Mouse (Mus musculus) heart, postnatal 0 days (tissue): ENCODE data around the gene Sec23b. TPM values are rescaled to one million over a fixed set of nuclear protein-coding genes. Genes with fewer than 3 reads are reported as not detected.

Source experiments
- ATAC-seq: fragments of 200-750 bp; cut with Nextera tagmentation; 2 replicates; pipeline ENCODE4 v1.8.0; 2017; ENCODE audit warnings: low read depth, moderate number of reproducible peaks, moderate library complexity; ENCODE audit not compliant: insufficient read depth
- DNase-seq: peaks from one replicate; pipeline ENCODE4 v3.0.0-alpha.2; 2016; ENCODE audit warnings: low spot score
- H3K27ac ChIP-seq: fragments of 300-500 bp; sonication (generic); 2 replicates; pipeline ENCODE4 v1.5.1; 2014; ENCODE audit warnings: low read depth, mild to moderate bottlenecking
- H3K27me3 ChIP-seq: fragments of 300-500 bp; sonication (generic); 2 replicates; pipeline ENCODE4 v1.6.1; 2014; ENCODE audit warnings: low read length, mixed read lengths; ENCODE audit not compliant: control insufficient read depth, insufficient read depth
- H3K36me3 ChIP-seq: fragments of 300-500 bp; sonication (generic); replicated peaks from 2 replicates; pipeline ENCODE4 v1.6.1; 2014; ENCODE audit warnings: low read length, mixed read lengths; ENCODE audit not compliant: control insufficient read depth, insufficient read depth
- H3K4me1 ChIP-seq: fragments of 300-500 bp; sonication (generic); 2 replicates; pipeline ENCODE4 v1.6.1; 2014; ENCODE audit warnings: antibody characterized with exemption; ENCODE audit not compliant: control insufficient read depth, insufficient read depth
- H3K4me2 ChIP-seq: fragments of 300-500 bp; sonication (generic); 2 replicates; pipeline ENCODE4 v1.6.1; 2014; ENCODE audit warnings: low read depth, mild to moderate bottlenecking, low read length, moderate library complexity
- H3K4me3 ChIP-seq: fragments of 300-500 bp; sonication (generic); 2 replicates; pipeline ENCODE4 v1.5.1; 2014; ENCODE audit warnings: low read depth, low read length
- H3K9ac ChIP-seq: fragments of 300-500 bp; sonication (generic); replicated peaks from 2 replicates; pipeline ENCODE4 v1.6.1; 2014; ENCODE audit warnings: low read depth, low read length, mixed read lengths
- H3K9me3 ChIP-seq: fragments of 300-500 bp; sonication (generic); replicated peaks from 2 replicates; pipeline ENCODE4 v1.6.1; 2016; ENCODE audit warnings: low read length; ENCODE audit not compliant: control insufficient read depth
- CTCF ChIP-seq: IDR thresholded peaks from 2 replicates; pipeline ENCODE4 v1.5.1; 2016; ENCODE audit warnings: antibody characterized with exemption, control low read depth, low read depth
- EP300 ChIP-seq: IDR thresholded peaks from 2 replicates; pipeline ENCODE4 v1.6.1; 2016; ENCODE audit warnings: antibody characterized with exemption, low read depth
- WGBS: fragments of 180-500 bp; shearing (Covaris S2); extraction: QIAGEN DNeasy Blood & Tissue Kit; methylation state at CpG from one replicate; pipeline ENCODE4 v1.1.7; 2014; 5-methylcytosine and 5-hydroxymethylcytosine counted together
- polyA plus RNA-seq: library from polyadenylated mRNA; unstranded; fragments of >200 nt; fragmentation: Nextera tagmentation; extraction: Ambion mirVana; gene quantifications from 2 replicates; pipeline ENCODE4 v1.2.1, GENCODE M21; 2015
- total RNA-seq: library from RNA; depleted of rRNA; stranded (reverse); fragments of >200 nt; gene quantifications from 2 replicates; pipeline ENCODE4 v1.2.3, GENCODE M21; 2014; ENCODE audit warnings: low replicate concordance

Sec23b gene
- total and polyA plus RNA-seq, 2 experiments from 2014 or later: 28.2 to 52.8 TPM

- Histone ChIP-seq H3K27ac (peak overlapping the region; percentile 94), H3K4me3 (peak overlapping the region; percentile 91), H3K9me3 (no peaks in the 10 kb centered on the region), H3K27me3 (0 out of 2 replicates have a peak, but pooled peaks cover 4% of the 10 kb centered on the region), H3K4me2 (peak overlapping the region; percentile 85), H3K36me3 (peaks cover 15% of the 10 kb centered on the region), H3K4me1 (peaks cover 12% of the 10 kb centered on the region), H3K9ac (peak overlapping the region; percentile 94)
- under 1% methylated on average over 25 of the region's 25 CpGs for WGBS
- ATAC-seq (peak; percentile 35; the same call in 1 of the 2 replicates), DNase-seq (no peak)
- TF ChIP-seq EP300: no peak
- TF ChIP-seq CTCF: no peak
These were observed 28.2 kb upstream of the Sec23b start for GRCm38 (mm10) chr2:144527821-144528174.

- 96% methylated on average over 7 of the region's 7 CpGs for WGBS
- peaks cover 87% of the 10 kb centered on the region for H3K36me3 ChIP-seq
- no peak for ATAC-seq
These were observed 18.9 kb upstream of the Sec23b start for GRCm38 (mm10) chr2:144537123-144537522.

GRCm38 (mm10) chr2:144541246-144541645, 14.8 kb upstream of the Sec23b start:
- TF ChIP-seq CTCF (no peak; the same call in 1 of the 2 replicates), EP300 (no peak)
- peaks cover 20% of the 10 kb centered on the region; the same call in 1 of the 2 replicates for H3K4me1 ChIP-seq
- no peak for ATAC-seq
- no peaks in the 10 kb centered on the region for H3K9me3 ChIP-seq
- H3K36me3 ChIP-seq: peaks cover 55% of the 10 kb centered on the region
- H3K4me3 ChIP-seq: no peak overlapping the region
- 88% methylated on average over 4 of the region's 4 CpGs for WGBS
- no peak overlapping the region for H3K27ac ChIP-seq
- H3K27me3 ChIP-seq: no peaks in the 10 kb centered on the region
- no peak overlapping the region for H3K9ac ChIP-seq
- H3K4me2 ChIP-seq: no peak overlapping the region
- no peak for DNase-seq

More at GRCm38 (mm10) chr2:144537123-144537522, 18.9 kb upstream of the Sec23b start:
- Histone ChIP-seq H3K27me3 (no peaks in the 10 kb centered on the region), H3K9ac (no peak overlapping the region), H3K4me3 (no peak overlapping the region), H3K27ac (no peak overlapping the region), H3K4me2 (no peak overlapping the region), H3K9me3 (no peaks in the 10 kb centered on the region), H3K4me1 (no peaks in the 10 kb centered on the region)
- DNase-seq: no peak
- TF ChIP-seq EP300 (no peak), CTCF (no peak)

- peak; percentile 77 for ATAC-seq
- no peaks in the 10 kb centered on the region for H3K27me3 ChIP-seq
- H3K9ac ChIP-seq: no peak overlapping the region
- no peaks in the 10 kb centered on the region for H3K9me3 ChIP-seq
- peaks cover 20% of the 10 kb centered on the region; the same call in 1 of the 2 replicates for H3K4me1 ChIP-seq
- DNase-seq: peak; percentile 67
- TF ChIP-seq CTCF (no peak), EP300 (no peak)
- H3K4me3 ChIP-seq: no peak overlapping the region
- H3K4me2 ChIP-seq: no peak overlapping the region
- peaks cover 34% of the 10 kb centered on the region for H3K36me3 ChIP-seq
- peak overlapping the region; percentile 90 for H3K27ac ChIP-seq
- 34% methylated on average over 6 of the region's 6 CpGs for whole genome bisulfite sequencing
These were observed 12.4 kb upstream of the Sec23b start for GRCm38 (mm10) chr2:144543670-144544069.

GRCm38 (mm10) chr2:144544630-144545029, 11.4 kb upstream of the Sec23b start:
- TF ChIP-seq CTCF (peak; percentile 17; the same call in 1 of the 2 replicates), EP300 (no peak)
- H3K9me3 ChIP-seq: no peaks in the 10 kb centered on the region
- H3K4me2 ChIP-seq: no peak overlapping the region
- H3K27ac ChIP-seq: peak overlapping the region; percentile 90
- peaks cover 20% of the 10 kb centered on the region; the same call in 1 of the 2 replicates for H3K4me1 ChIP-seq
- WGBS: 24% methylated on average over 6 of the region's 6 CpGs
- H3K4me3 ChIP-seq: no peak overlapping the region
- peaks cover 24% of the 10 kb centered on the region for H3K36me3 ChIP-seq
- no peak overlapping the region for H3K9ac ChIP-seq
- DNase-seq (peak; percentile 85), ATAC-seq (peak; percentile 84)
- H3K27me3 ChIP-seq: no peaks in the 10 kb centered on the region

GRCm38 (mm10) chr2:144545061-144545460, 11.0 kb upstream of the Sec23b start:
- H3K27ac ChIP-seq: peak overlapping the region; percentile 90
- no peak overlapping the region for H3K4me3 ChIP-seq
- TF ChIP-seq EP300: no peak
- no peaks in the 10 kb centered on the region for H3K9me3 ChIP-seq
- H3K4me1 ChIP-seq: peaks cover 23% of the 10 kb centered on the region; the same call in 1 of the 2 replicates
- WGBS: 46% methylated on average over 2 of the region's 2 CpGs
- no peak overlapping the region for H3K9ac ChIP-seq
- peaks cover 20% of the 10 kb centered on the region for H3K36me3 ChIP-seq
- H3K27me3 ChIP-seq: no peaks in the 10 kb centered on the region
- ATAC-seq (no peak), DNase-seq (no peak)
- H3K4me2 ChIP-seq: no peak overlapping the region
